ENCODE assay signal across 16 mouse cellular contexts in the genomic region with DNA sequence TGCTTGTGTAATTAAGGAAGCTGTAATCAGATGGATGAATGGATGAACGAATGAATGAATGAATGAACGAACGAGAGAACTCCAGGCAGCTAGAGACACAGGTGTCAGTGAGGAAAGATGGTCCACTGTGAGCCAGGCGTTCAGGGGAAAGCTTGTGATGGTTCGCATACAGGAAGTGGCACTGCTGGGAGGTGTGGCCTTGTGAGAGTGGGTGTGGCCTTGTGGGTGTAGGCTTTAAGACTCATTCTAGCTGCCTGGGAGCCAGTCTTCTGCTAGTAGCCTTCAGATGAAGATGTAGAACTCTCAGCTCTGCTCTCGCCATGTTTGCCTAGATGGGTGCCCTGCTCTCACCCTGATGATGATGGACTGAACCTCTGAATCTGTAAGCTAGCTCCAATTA. TPM values are rescaled to one million over a fixed set of nuclear protein-coding genes. Genes with fewer than 3 reads are reported as not detected.
DNase-seq lines count a peak whose midpoint lies in the region; ATAC-seq lines count a peak whose summit lies in the region.
"Had no signal": no experiment of that assay in that cellular context is flagged by ENCODE, and none has a peak within 500 bp of the region (broad histone marks: within the 10 kb centered on the region; RNA-seq: fewer than 3 reads in every experiment).

No protein-coding gene starts in this region.

- peak; percentile 57 to 62 for DNase-seq in B cell, adult 2 months
- DNase-seq in CD4-positive, CD25-positive, alpha-beta regulatory T cell, adult 2 months (ENCODE audit: low read depth, low spot score), result peak; percentile 43
- DNase-seq in thymus, postnatal 14 days, result peak; percentile 43
- no peak for DNase-seq in right cerebral cortex, postnatal 14 days
- no peak for DNase-seq in ovary, postnatal 10 days (ENCODE audit: low spot score)
- DNase-seq in kidney, adult 11 months, result no peak
- DNase-seq: adrenal gland, adult 8-10 months; cerebellum, postnatal 36 days; gastrocnemius, adult 2 months; heart, postnatal 36 days; kidney, adult 8-10 months; kidney, postnatal 25 days; lung, adult 18-20 months had no signal

- peak; percentile 61 for ATAC-seq in activated CD4-positive, CD25-positive, alpha-beta regulatory T cell, adult 4 months
- ATAC-seq: hindbrain, postnatal 0 days; midbrain, embryonic 13.5 days had no signal

RNA-seq across cellular contexts. Expression of gene Rassf3, which starts 51.0 kb away (rescaled TPM):
- polyA plus RNA-seq in activated CD4-positive, CD25-positive, alpha-beta regulatory T cell, adult 4 months (2017; shearing (Covaris generic)), result 1 to 10 TPM; 5.7 to 7.0 TPM

RNA-seq across cellular contexts. Expression of gene Tbk1, which starts 59.5 kb away (rescaled TPM):
- 10 to 100 TPM; 69.4 to 74.8 TPM for polyA plus RNA-seq in activated CD4-positive, CD25-positive, alpha-beta regulatory T cell, adult 4 months (2017; shearing (Covaris generic))

Comparison
In these comparisons a context has a peak if more than half of its experiments do, and no peak if none do; other contexts are left out.
1. DNase-seq: peak in B cell, adult 2 months (2 of 2), CD4-positive, CD25-positive, alpha-beta regulatory T cell, adult 2 months (single experiment) and thymus, postnatal 14 days (single experiment); none in right cerebral cortex, postnatal 14 days (single experiment), ovary, postnatal 10 days (single experiment) and kidney, adult 11 months (single experiment).